In the genomic region with DNA sequence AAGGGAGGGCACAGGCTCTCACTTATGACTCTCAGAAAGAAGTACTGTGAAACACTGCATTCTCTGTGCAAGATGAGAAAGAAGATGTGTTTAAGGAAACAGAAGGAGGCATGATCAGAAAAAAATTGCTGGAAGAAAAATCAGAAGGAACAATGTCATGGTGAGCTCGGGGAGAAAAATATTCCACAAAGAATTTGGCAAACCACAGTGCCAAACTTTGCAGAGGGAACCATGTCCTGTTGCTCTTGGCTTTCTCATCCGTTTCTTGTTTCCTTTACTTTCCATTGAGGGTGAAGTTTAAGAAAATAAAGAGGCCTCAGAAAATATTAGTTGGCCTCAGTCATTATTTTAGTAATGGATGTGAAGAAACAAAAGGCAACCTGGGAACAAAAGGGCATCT, we compare ENCODE assay signal across 18 mouse cellular contexts.
"Had no signal": no experiment of that assay in that cellular context is flagged by ENCODE, and none has a peak within 500 bp of the region (broad histone marks: within the 10 kb centered on the region; RNA-seq: fewer than 3 reads in every experiment).

No protein-coding gene starts in this region.

- H3K9ac ChIP-seq: limb, embryonic 13.5 days; liver, embryonic 12.5 days; liver, embryonic 15.5 days had no signal

- DNase-seq: kidney, postnatal 25 days; layer of hippocampus, adult 9-11 months; liver; lung, adult 18-20 months; lung, postnatal 14 days; lung, postnatal 4 days; midbrain, embryonic 14.5 days; thymus, adult 2 months; thymus, postnatal 14 days; thymus, postnatal 4 days had no signal

- H3K4me2 ChIP-seq: limb, embryonic 13.5 days; liver, embryonic 12.5 days; liver, embryonic 15.5 days; midbrain, embryonic 11.5 days had no signal

- H3K36me3 ChIP-seq: limb, embryonic 10.5 days; limb, embryonic 13.5 days; liver, embryonic 12.5 days; liver, embryonic 15.5 days had no signal

- H3K27me3 ChIP-seq: limb, embryonic 13.5 days; liver, embryonic 12.5 days; liver, embryonic 15.5 days had no signal

- ATAC-seq: liver, embryonic 12.5 days had no signal

- H3K4me3 ChIP-seq: layer of hippocampus, adult 2 months; limb, embryonic 10.5 days; limb, embryonic 13.5 days; liver, embryonic 12.5 days; liver, embryonic 15.5 days had no signal

- H3K27ac ChIP-seq: kidney, postnatal 0 days; layer of hippocampus, adult 2 months; limb, embryonic 10.5 days; limb, embryonic 13.5 days; liver, embryonic 12.5 days; liver, embryonic 15.5 days; stomach, postnatal 0 days had no signal

- H3K9me3 ChIP-seq: limb, embryonic 10.5 days; limb, embryonic 13.5 days; liver, embryonic 12.5 days; liver, embryonic 15.5 days had no signal

- H3K4me1 ChIP-seq: limb, embryonic 10.5 days; liver, embryonic 12.5 days; liver, embryonic 15.5 days had no signal
